Mouse (Mus musculus): ENCODE data around the gene Rgs6. TPM values are rescaled to one million over a fixed set of nuclear protein-coding genes. Genes with fewer than 3 reads are reported as not detected.

The Rgs6 gene
- polyA plus RNA-seq, 1 experiment from 2014 or later, result 0.69 TPM

DNA sequence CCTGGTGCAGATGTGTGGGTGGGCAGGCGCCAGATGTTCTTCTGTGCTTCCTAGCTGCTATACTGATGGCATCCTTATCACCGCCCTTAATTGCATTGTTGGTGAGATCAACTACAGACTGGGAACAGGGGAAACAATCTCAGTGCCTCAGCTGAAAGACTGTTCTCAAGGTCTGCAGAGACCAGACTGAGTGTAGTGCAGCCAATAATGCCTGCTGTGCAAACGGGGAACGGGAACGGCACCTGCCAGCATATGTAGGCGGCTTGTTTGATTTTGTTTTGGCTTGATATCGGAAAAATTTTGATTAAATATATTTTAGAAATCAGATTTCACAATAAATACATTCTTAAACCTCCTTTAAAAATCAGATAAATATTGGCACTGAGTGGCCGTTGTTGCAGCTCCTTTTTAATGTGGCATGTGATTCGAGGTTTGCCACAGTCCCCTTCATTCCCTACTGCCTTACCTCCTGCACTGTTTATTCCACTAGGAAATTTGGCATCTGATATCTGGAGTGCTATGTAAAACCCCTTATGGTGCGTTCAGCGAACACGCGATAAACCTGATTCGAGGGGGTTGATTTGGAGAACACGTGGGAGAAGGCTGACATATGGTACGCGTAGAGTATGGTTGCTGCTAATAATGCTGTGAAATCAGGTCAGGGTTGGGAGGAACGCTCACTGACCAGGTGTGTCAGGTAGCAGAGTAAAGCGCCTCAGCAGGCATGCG, 333.4 kb downstream of the Rgs6 start:
- Histone ChIP-seq H3K4me1 (ENCODE audit: control insufficient read depth, insufficient read depth, low read length) (no peaks in the 10 kb centered on the region), H3K27ac (ENCODE audit: low read depth, low read length) (no peak overlapping the region), H3K9ac (ENCODE audit: low read length) (no peak overlapping the region), H3K36me3 (ENCODE audit: control insufficient read depth, insufficient read depth, low read length) (no peaks in the 10 kb centered on the region), H3K27me3 (ENCODE audit: control insufficient read depth, insufficient read depth, low read length) (no peaks in the 10 kb centered on the region), H3K4me2 (ENCODE audit: low read depth) (no peak overlapping the region), H3K4me3 (ENCODE audit: low read depth, low read length) (no peak overlapping the region), H3K9me3 (ENCODE audit: control insufficient read depth, low read length) (no peaks in the 10 kb centered on the region)
- ATAC-seq (ENCODE audit: insufficient read depth, low FRiP score, low TSS enrichment) (no peak), DNase-seq (ENCODE audit: low spot score) (no peak)
- 94% methylated on average over 20 of the region's 20 CpGs for WGBS

DNA sequence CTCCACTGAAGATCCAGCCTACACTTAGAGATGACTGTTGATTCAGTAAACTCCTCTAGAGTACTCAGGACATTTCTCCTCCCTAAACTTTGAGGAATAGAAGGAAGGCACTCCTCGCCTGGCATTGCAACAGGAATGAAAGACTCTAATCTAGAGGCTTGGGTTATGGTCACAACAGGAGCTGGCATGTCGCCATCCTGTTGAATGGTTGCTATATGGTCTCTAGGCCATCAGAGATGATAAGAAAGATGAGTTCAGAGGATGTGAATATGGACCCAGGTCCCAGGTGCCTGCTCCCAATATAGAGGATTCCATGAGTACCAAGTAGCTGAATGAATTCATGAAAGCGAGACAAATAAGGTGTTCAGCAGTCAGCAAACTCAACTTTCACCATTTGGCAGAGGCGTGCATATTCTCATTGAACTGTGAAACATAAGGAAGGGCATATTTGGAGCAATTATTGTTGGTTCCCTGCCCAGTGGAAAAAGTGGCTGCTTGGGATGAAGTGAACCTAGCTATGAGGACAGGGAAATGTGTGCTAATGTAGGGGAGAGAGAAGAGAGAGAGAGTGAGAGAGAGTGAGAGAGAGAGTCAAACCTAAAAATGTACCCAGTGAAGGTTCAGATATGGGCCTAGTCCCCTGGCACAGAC, 334.9 kb downstream of the Rgs6 start:
- H3K4me2 ChIP-seq (ENCODE audit: low read depth), result no peak overlapping the region
- 88% methylated on average over 4 of the region's 4 CpGs for WGBS
- H3K9me3 ChIP-seq (ENCODE audit: control insufficient read depth, low read length), result no peaks in the 10 kb centered on the region
- no peaks in the 10 kb centered on the region for H3K27me3 ChIP-seq (ENCODE audit: control insufficient read depth, insufficient read depth, low read length)
- no peaks in the 10 kb centered on the region for H3K36me3 ChIP-seq (ENCODE audit: control insufficient read depth, insufficient read depth, low read length)
- no peak for ATAC-seq (ENCODE audit: insufficient read depth, low FRiP score, low TSS enrichment)
- no peak overlapping the region for H3K27ac ChIP-seq (ENCODE audit: low read depth, low read length)
- no peak overlapping the region for H3K4me3 ChIP-seq (ENCODE audit: low read depth, low read length)
- H3K9ac ChIP-seq (ENCODE audit: low read length), result no peak overlapping the region
- DNase-seq (ENCODE audit: low spot score), result no peak
- no peaks in the 10 kb centered on the region for H3K4me1 ChIP-seq (ENCODE audit: control insufficient read depth, insufficient read depth, low read length)

DNA sequence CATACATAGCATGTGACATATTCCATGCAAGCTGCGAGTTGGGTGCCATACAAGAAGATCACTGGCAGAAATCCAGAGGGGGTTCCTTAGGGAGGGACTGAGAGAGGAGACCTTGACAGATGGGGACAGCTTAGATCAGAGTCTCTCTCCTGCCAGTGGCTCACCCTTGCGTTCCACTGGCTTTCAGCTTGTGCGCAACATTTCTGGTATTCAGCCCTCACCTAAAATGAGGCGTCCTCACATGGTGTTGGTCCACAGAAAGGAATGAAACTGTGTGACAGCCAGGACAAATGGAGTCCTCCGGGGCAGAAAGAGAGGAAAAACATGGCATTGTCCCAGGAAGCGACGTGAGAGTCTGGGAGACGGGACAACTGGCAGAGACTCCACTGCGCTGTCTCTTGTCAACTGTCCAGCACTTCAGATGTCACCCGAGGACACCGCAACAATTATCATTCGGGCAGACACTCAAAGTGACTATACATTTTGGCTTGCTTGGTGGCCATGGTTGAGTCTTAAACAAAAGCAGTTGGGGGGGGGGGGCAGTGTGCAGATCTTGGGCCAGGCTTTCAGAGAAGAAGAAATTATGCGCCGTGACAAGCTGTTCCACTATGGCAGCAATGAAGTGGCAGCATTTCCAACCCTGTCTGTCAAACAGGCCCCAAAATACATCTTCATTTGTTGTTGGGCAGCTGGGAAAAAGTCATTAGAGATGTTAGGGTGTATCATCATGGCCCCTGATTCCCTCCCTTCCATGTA, 344.8 kb downstream of the Rgs6 start:
- Histone ChIP-seq H3K4me3 (ENCODE audit: low read depth, low read length) (no peak overlapping the region), H3K27ac (ENCODE audit: low read depth, low read length) (no peak overlapping the region), H3K36me3 (ENCODE audit: control insufficient read depth, insufficient read depth, low read length) (no peaks in the 10 kb centered on the region), H3K9ac (ENCODE audit: low read length) (no peak overlapping the region), H3K4me2 (ENCODE audit: low read depth) (no peak overlapping the region), H3K4me1 (ENCODE audit: control insufficient read depth, insufficient read depth, low read length) (no peaks in the 10 kb centered on the region), H3K9me3 (ENCODE audit: control insufficient read depth, low read length) (no peaks in the 10 kb centered on the region), H3K27me3 (ENCODE audit: control insufficient read depth, insufficient read depth, low read length) (no peaks in the 10 kb centered on the region)
- no peak for DNase-seq (ENCODE audit: low spot score)
- WGBS, result 88% methylated on average over 14 of the region's 14 CpGs
- ATAC-seq (ENCODE audit: insufficient read depth, low FRiP score, low TSS enrichment), result no peak

DNA sequence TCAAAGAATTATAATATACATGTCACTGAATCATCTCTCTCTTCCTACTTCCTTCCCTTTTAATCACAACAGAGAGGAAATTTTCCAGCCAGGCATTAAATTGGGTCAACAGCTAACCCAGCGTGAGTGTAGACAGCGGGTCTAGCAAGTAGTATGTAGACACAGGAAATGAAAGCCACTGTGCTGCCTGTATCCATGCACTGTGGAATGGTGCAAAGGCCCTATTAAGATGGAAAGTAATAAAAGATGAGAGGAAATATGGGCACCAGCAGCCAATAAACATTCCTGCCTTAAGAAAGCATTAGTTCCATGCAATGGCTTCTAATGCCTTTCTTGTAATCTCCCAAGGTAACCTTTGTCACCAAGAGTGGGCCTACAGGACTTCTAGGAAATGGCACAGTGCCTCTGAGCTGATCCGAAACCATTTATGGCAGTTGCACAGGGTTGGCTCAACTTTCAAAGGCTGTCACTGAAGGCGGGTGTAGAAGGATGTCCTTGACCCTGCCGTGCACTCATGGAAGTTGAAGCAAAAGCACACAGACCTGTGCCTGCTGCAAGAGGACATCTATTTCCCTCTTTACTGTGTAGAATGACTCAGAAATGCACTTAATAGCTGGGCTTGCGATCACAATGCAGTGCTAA, 347.1 kb downstream of the Rgs6 start:
- Histone ChIP-seq H3K4me1 (ENCODE audit: control insufficient read depth, insufficient read depth, low read length) (no peaks in the 10 kb centered on the region), H3K27ac (ENCODE audit: low read depth, low read length) (no peak overlapping the region), H3K36me3 (ENCODE audit: control insufficient read depth, insufficient read depth, low read length) (no peaks in the 10 kb centered on the region), H3K9ac (ENCODE audit: low read length) (no peak overlapping the region), H3K4me2 (ENCODE audit: low read depth) (no peak overlapping the region), H3K27me3 (ENCODE audit: control insufficient read depth, insufficient read depth, low read length) (no peaks in the 10 kb centered on the region), H3K9me3 (ENCODE audit: control insufficient read depth, low read length) (no peaks in the 10 kb centered on the region), H3K4me3 (ENCODE audit: low read depth, low read length) (no peak overlapping the region)
- DNase-seq (ENCODE audit: low spot score) (no peak), ATAC-seq (ENCODE audit: insufficient read depth, low FRiP score, low TSS enrichment) (no peak)
- WGBS, result 77% methylated on average over 6 of the region's 6 CpGs

DNA sequence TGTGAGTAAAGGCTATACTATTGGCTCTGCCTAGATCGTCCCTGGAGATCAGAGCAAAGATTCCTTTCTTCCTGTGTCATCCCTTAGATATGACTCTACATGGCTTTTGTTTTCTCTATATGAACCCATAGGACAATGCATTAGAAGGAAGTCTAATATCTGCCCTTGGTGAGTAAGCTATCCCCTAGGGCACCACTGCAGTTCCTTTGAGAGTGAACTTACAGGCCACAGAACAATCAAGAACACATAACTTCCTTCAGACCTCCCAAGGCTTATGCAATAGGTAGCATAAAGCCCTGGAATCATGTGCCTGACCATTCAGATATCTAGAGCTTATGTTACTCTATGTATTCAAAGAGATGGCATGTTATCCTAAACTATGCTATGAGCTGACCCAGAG, 347.7 kb downstream of the Rgs6 start:
- WGBS, result 100% methylated on average over 1 of the region's 1 CpGs
- Histone ChIP-seq H3K4me3 (ENCODE audit: low read depth, low read length) (no peak overlapping the region), H3K9ac (ENCODE audit: low read length) (no peak overlapping the region), H3K36me3 (ENCODE audit: control insufficient read depth, insufficient read depth, low read length) (no peaks in the 10 kb centered on the region), H3K27ac (ENCODE audit: low read depth, low read length) (no peak overlapping the region), H3K27me3 (ENCODE audit: control insufficient read depth, insufficient read depth, low read length) (no peaks in the 10 kb centered on the region), H3K4me1 (ENCODE audit: control insufficient read depth, insufficient read depth, low read length) (no peaks in the 10 kb centered on the region), H3K4me2 (ENCODE audit: low read depth) (no peak overlapping the region), H3K9me3 (ENCODE audit: control insufficient read depth, low read length) (no peaks in the 10 kb centered on the region)
- DNase-seq (ENCODE audit: low spot score) (no peak), ATAC-seq (ENCODE audit: insufficient read depth, low FRiP score, low TSS enrichment) (no peak)

DNA sequence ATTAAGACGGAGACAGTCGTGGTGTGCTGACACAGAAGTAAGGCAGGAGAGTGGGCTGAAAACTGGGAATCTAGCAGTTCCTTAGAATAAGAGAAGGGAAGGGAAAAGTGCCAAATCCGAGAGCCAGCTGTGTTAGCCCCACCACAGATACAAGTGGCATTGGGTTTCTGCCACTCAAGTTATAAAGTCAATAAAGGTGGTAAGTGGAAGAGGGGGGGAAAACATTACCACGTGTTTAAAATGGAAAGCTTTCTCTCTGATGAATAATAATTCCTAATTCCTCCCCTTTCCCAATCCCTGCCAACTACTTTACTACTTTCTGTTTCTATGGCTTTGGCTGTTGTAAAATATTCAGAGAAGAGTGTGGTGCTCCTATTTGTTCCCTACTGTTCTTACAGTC, 352.4 kb downstream of the Rgs6 start:
- H3K4me2 ChIP-seq (ENCODE audit: low read depth), result no peak overlapping the region
- no peak overlapping the region for H3K4me3 ChIP-seq (ENCODE audit: low read depth, low read length)
- no peak overlapping the region for H3K27ac ChIP-seq (ENCODE audit: low read depth, low read length)
- DNase-seq (ENCODE audit: low spot score) (no peak), ATAC-seq (ENCODE audit: insufficient read depth, low FRiP score, low TSS enrichment) (no peak)
- no peak overlapping the region for H3K9ac ChIP-seq (ENCODE audit: low read length)
- H3K9me3 ChIP-seq (ENCODE audit: control insufficient read depth, low read length), result no peaks in the 10 kb centered on the region
- H3K27me3 ChIP-seq (ENCODE audit: control insufficient read depth, insufficient read depth, low read length), result no peaks in the 10 kb centered on the region
- H3K4me1 ChIP-seq (ENCODE audit: control insufficient read depth, insufficient read depth, low read length), result no peaks in the 10 kb centered on the region
- 79% methylated on average over 4 of the region's 4 CpGs for WGBS
- H3K36me3 ChIP-seq (ENCODE audit: control insufficient read depth, insufficient read depth, low read length), result no peaks in the 10 kb centered on the region

DNA sequence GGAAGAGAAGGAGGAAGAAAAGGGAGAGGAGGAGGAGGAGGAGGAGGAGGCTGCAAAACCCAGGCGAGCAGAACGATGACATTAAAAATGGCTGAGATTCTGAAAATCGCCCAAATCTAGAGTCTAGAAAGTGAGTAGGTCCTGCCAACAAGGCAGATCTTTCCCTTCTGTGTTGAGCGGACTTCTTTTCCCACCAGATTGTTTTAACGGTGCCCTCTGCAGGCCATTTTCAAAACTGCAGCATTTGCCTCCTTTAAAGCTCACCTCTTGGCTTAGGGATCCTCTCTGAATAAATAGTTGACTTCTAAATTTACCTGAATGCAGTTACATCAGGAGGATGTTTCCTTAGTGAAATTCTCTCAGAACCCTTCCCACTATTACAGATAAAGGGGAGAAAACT, 358.4 kb downstream of the Rgs6 start:
- H3K4me1 ChIP-seq (ENCODE audit: control insufficient read depth, insufficient read depth, low read length), result no peaks in the 10 kb centered on the region
- no peak overlapping the region for H3K4me3 ChIP-seq (ENCODE audit: low read depth, low read length)
- H3K9me3 ChIP-seq (ENCODE audit: control insufficient read depth, low read length), result no peaks in the 10 kb centered on the region
- no peaks in the 10 kb centered on the region for H3K27me3 ChIP-seq (ENCODE audit: control insufficient read depth, insufficient read depth, low read length)
- no peak overlapping the region for H3K9ac ChIP-seq (ENCODE audit: low read length)
- no peaks in the 10 kb centered on the region for H3K36me3 ChIP-seq (ENCODE audit: control insufficient read depth, insufficient read depth, low read length)
- WGBS, result 35% methylated on average over 5 of the region's 5 CpGs
- H3K27ac ChIP-seq (ENCODE audit: low read depth, low read length), result no peak overlapping the region
- ATAC-seq (ENCODE audit: insufficient read depth, low FRiP score, low TSS enrichment), result no peak
- H3K4me2 ChIP-seq (ENCODE audit: low read depth), result no peak overlapping the region
- peak; percentile 82 for DNase-seq (ENCODE audit: low spot score)

DNA sequence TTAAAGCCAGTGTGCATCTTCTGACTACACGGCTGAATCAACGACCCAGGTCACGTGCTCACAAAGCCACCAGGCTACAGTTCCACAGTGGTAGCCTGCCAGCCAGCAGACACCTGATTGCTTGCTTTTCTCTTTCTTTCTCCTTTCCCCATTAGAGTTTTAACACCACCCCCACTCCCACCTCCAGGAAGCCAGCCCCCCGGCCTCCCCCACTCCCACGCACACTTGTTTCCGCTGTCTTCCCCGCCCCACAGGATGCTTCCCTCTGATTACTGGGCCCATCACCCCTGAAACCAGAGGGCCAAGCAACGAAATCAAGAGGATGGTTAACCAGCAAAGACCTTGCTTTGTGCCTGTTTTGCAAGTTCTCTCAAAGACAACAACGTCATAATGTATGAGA, 373.0 kb downstream of the Rgs6 start:
- Histone ChIP-seq H3K4me1 (ENCODE audit: control insufficient read depth, insufficient read depth, low read length) (no peaks in the 10 kb centered on the region), H3K27ac (ENCODE audit: low read depth, low read length) (no peak overlapping the region), H3K4me3 (ENCODE audit: low read depth, low read length) (no peak overlapping the region), H3K27me3 (ENCODE audit: control insufficient read depth, insufficient read depth, low read length) (no peaks in the 10 kb centered on the region), H3K9me3 (ENCODE audit: control insufficient read depth, low read length) (no peaks in the 10 kb centered on the region), H3K36me3 (ENCODE audit: control insufficient read depth, insufficient read depth, low read length) (no peaks in the 10 kb centered on the region), H3K4me2 (ENCODE audit: low read depth) (no peak overlapping the region), H3K9ac (ENCODE audit: low read length) (no peak overlapping the region)
- DNase-seq (ENCODE audit: low spot score) (no peak), ATAC-seq (ENCODE audit: insufficient read depth, low FRiP score, low TSS enrichment) (no peak)
- 80% methylated on average over 9 of the region's 9 CpGs for WGBS

All from neural tube, embryonic 11.5 days (tissue).